Mouse (Mus musculus): Measurements from ENCODE around the gene Eif5a. TPM values are rescaled to one million over a fixed set of nuclear protein-coding genes. Genes with fewer than 3 reads are reported as not detected.
A peak's percentile ranks its signal among the peaks of the same experiment; 100 is the strongest.

Gene Eif5a
- polyA plus RNA-seq, 1 experiment = 2,079 TPM

GRCm38 (mm10) chr11:69947337-69948065, 25.7 kb upstream of the Eif5a start:
- peaks cover 29% of the 10 kb centered on the region for H3K4me1 ChIP-seq
- H3K27me3 ChIP-seq (replicated peaks) = peaks cover 82% of the 10 kb centered on the region
- no peaks in the 10 kb centered on the region for H3K36me3 ChIP-seq (replicated peaks; ENCODE audit: low read length)
- H3K9me3 ChIP-seq = no peaks in the 10 kb centered on the region
- peak overlapping the region; percentile 90 for H3K4me3 ChIP-seq (replicated peaks)
- TF ChIP-seq FLI1 (IDR thresholded peaks at IDR 0.05; ENCODE audit: low read length) = no peak
- TF ChIP-seq GATA1 (IDR thresholded peaks at IDR 0.05; ENCODE audit: borderline replicate concordance, low read length) = no peak

- Histone ChIP-seq H3K9me3 (no peaks in the 10 kb centered on the region), H3K27me3 (replicated peaks) (peaks cover 86% of the 10 kb centered on the region), H3K36me3 (replicated peaks; ENCODE audit: low read length) (no peaks in the 10 kb centered on the region), H3K4me3 (replicated peaks) (no peak overlapping the region), H3K4me1 (peaks cover 24% of the 10 kb centered on the region)
- TF ChIP-seq FLI1 (IDR thresholded peaks at IDR 0.05; ENCODE audit: low read length) = no peak
- no peak for TF ChIP-seq GATA1 (IDR thresholded peaks at IDR 0.05; ENCODE audit: borderline replicate concordance, low read length)
These were observed 24.5 kb upstream of the Eif5a start for GRCm38 (mm10) chr11:69945997-69946891.

GRCm38 (mm10) chr11:69945216-69945615, 23.5 kb upstream of the Eif5a start:
- Histone ChIP-seq H3K4me3 (replicated peaks) (no peak overlapping the region), H3K4me1 (peaks cover 19% of the 10 kb centered on the region)

GRCm38 (mm10) chr11:69940962-69941361, 19.2 kb upstream of the Eif5a start:
- no peaks in the 10 kb centered on the region for H3K36me3 ChIP-seq (replicated peaks; ENCODE audit: low read length)
- peaks cover 11% of the 10 kb centered on the region for H3K4me1 ChIP-seq
- no peak for TF ChIP-seq FLI1 (IDR thresholded peaks at IDR 0.05; ENCODE audit: low read length)
- no peak for TF ChIP-seq GATA1 (IDR thresholded peaks at IDR 0.05; ENCODE audit: borderline replicate concordance, low read length)
- no peaks in the 10 kb centered on the region for H3K9me3 ChIP-seq
- H3K4me3 ChIP-seq (replicated peaks) = no peak overlapping the region
- H3K27me3 ChIP-seq (replicated peaks) = peaks cover 94% of the 10 kb centered on the region

More at GRCm38 (mm10) chr11:69945216-69945615, 23.5 kb upstream of the Eif5a start:
- H3K9me3 ChIP-seq = no peaks in the 10 kb centered on the region
- no peak for TF ChIP-seq GATA1 (IDR thresholded peaks at IDR 0.05; ENCODE audit: borderline replicate concordance, low read length)
- TF ChIP-seq FLI1 (IDR thresholded peaks at IDR 0.05; ENCODE audit: low read length) = no peak
- H3K36me3 ChIP-seq (replicated peaks; ENCODE audit: low read length) = no peaks in the 10 kb centered on the region
- H3K27me3 ChIP-seq (replicated peaks) = peaks cover 87% of the 10 kb centered on the region

GRCm38 (mm10) chr11:69939731-69940130, 18.0 kb upstream of the Eif5a start:
- Histone ChIP-seq H3K27me3 (replicated peaks) (peaks cover 94% of the 10 kb centered on the region), H3K4me3 (replicated peaks) (no peak overlapping the region), H3K9me3 (no peaks in the 10 kb centered on the region), H3K36me3 (replicated peaks; ENCODE audit: low read length) (no peaks in the 10 kb centered on the region), H3K4me1 (peaks cover 23% of the 10 kb centered on the region)
- TF ChIP-seq FLI1 (IDR thresholded peaks at IDR 0.05; ENCODE audit: low read length) = no peak
- TF ChIP-seq GATA1 (IDR thresholded peaks at IDR 0.05; ENCODE audit: borderline replicate concordance, low read length) = no peak

- no peak for TF ChIP-seq FLI1 (IDR thresholded peaks at IDR 0.05; ENCODE audit: low read length)
- no peak overlapping the region for H3K4me3 ChIP-seq (replicated peaks)
- no peaks in the 10 kb centered on the region for H3K9me3 ChIP-seq
- no peaks in the 10 kb centered on the region for H3K36me3 ChIP-seq (replicated peaks; ENCODE audit: low read length)
- peaks cover 29% of the 10 kb centered on the region for H3K4me1 ChIP-seq
- H3K27me3 ChIP-seq (replicated peaks) = peaks cover 94% of the 10 kb centered on the region
These were observed 17.4 kb upstream of the Eif5a start for GRCm38 (mm10) chr11:69939181-69939580.

- TF ChIP-seq GATA1 (IDR thresholded peaks at IDR 0.05; ENCODE audit: borderline replicate concordance, low read length) (no peak), FLI1 (IDR thresholded peaks at IDR 0.05; ENCODE audit: low read length) (no peak)
- no peaks in the 10 kb centered on the region for H3K9me3 ChIP-seq
- no peak overlapping the region for H3K4me3 ChIP-seq (replicated peaks)
- peaks cover 34% of the 10 kb centered on the region for H3K4me1 ChIP-seq
- H3K27me3 ChIP-seq (replicated peaks) = peaks cover 88% of the 10 kb centered on the region
- H3K36me3 ChIP-seq (replicated peaks; ENCODE audit: low read length) = no peaks in the 10 kb centered on the region
These were observed 16.7 kb upstream of the Eif5a start for GRCm38 (mm10) chr11:69938401-69938979.

GRCm38 (mm10) chr11:69937834-69938233, 16.1 kb upstream of the Eif5a start:
- Histone ChIP-seq H3K36me3 (replicated peaks; ENCODE audit: low read length) (no peaks in the 10 kb centered on the region), H3K9me3 (no peaks in the 10 kb centered on the region), H3K27me3 (replicated peaks) (peaks cover 81% of the 10 kb centered on the region), H3K4me1 (peaks cover 34% of the 10 kb centered on the region), H3K4me3 (replicated peaks) (no peak overlapping the region)
- TF ChIP-seq GATA1 (IDR thresholded peaks at IDR 0.05; ENCODE audit: borderline replicate concordance, low read length) (no peak), FLI1 (IDR thresholded peaks at IDR 0.05; ENCODE audit: low read length) (no peak)

- Histone ChIP-seq H3K4me1 (peaks cover 38% of the 10 kb centered on the region), H3K27me3 (replicated peaks) (peaks cover 77% of the 10 kb centered on the region), H3K4me3 (replicated peaks) (no peak overlapping the region)
These were observed 15.6 kb upstream of the Eif5a start for GRCm38 (mm10) chr11:69937385-69937784.

More at GRCm38 (mm10) chr11:69937385-69937784, 15.6 kb upstream of the Eif5a start:
- Histone ChIP-seq H3K36me3 (replicated peaks; ENCODE audit: low read length) (no peaks in the 10 kb centered on the region), H3K9me3 (no peaks in the 10 kb centered on the region)
- TF ChIP-seq FLI1 (IDR thresholded peaks at IDR 0.05; ENCODE audit: low read length) (no peak), GATA1 (IDR thresholded peaks at IDR 0.05; ENCODE audit: borderline replicate concordance, low read length) (no peak)

Measured in megakaryocyte, embryonic 14.5 days (primary cell).